Mouse (Mus musculus): ENCODE results near the gene Car1. TPM values are rescaled to one million over a fixed set of nuclear protein-coding genes. Genes with fewer than 3 reads are reported as not detected.
"Not testable (repeated sequence)": the region's sequence is repeated elsewhere in the genome, so short reads cannot be mapped to it uniquely, and the experiment has no call there.

Car1 gene
- total RNA-seq, 2 experiments from 2014 or later, result 1.2 TPM; not detected in 1

DNA sequence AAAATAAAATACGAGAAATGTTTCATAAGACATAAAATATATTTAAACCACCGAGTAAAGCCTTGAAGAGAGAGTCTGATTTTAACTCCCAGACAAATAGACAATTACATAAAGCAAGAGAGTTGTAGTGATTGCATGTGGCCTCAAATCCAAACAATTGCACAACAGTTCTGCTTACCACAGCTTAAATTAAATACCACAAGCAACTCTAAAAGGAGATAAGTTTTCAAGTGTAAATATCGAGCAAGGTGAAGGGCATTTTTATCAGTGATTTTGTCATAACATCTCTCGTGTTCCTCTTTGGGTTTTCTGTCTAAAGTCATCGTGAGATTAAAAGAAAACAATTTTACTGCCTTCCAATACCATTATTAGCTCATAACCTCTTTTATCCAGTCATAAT, 25.0 kb downstream of the Car1 start:
- DNase-seq, result not testable (repeated sequence)

DNA sequence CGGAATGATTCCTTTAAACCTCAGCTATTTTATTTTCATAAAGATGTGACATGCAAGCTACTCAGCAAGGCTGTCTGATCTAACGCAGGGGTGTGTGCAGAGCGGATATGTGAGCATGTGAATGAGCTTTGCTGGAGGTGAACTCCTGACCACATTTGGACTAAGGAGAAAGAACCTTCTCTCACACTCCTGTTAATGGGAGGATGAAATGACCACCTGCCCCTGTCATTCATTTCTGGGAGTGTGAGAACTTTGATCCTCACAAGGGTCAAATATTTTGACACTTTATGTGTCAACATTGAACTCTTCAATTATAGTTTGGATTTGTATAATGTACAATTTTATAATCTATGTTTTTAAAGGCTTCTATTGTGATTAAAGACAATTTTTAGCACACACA, 25.8 kb downstream of the Car1 start:
- not testable (repeated sequence) for DNase-seq

DNA sequence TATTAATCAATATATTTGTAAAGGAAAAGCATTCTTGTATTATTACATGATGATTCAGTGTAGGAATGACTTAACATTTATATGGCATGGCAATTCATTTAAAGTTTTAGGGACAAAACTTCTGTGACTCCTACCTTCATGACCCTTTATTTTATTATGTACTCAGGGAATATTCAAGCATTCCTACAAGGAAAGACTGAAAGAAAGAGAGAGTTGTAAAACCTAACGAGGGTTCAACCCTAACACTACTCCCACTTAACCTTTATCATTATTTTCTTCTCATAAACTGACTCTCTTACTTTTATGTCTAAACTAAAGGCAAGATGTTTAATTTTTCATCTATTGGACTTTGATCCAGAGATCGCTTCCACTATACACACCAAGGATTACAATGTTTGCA, 28.0 kb downstream of the Car1 start:
- DNase-seq, result no peak

DNA sequence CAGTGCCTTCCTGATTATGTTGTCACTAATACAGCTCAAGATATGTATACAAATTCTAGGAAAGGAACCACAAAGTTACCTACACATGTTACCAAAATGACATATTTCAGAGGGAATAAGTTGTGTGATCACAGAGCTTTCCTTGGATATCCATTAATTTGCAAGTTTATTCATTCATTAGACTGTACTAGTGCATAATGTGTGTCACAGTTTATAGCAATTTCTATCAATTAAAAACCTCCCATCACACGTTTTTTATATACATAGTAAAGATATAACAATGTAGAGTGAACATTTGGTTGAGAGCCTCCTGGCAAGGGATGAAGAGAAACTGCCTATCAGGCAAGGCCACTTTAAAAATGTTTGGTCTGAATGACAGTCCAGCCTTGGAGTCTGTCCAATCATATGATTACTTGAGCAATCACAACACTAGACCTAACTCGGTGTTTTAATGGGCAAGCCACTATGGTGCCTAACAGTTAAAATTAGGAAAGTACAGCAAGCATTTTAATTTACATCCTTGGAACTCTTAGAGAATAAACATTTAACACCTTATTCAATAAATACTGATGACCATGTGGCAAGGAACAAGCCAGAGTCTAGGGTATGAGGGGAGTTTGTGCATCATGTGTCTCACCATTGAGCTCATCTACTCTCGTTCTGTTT, 31.5 kb downstream of the Car1 start:
- DNase-seq, result not testable (repeated sequence)

DNA sequence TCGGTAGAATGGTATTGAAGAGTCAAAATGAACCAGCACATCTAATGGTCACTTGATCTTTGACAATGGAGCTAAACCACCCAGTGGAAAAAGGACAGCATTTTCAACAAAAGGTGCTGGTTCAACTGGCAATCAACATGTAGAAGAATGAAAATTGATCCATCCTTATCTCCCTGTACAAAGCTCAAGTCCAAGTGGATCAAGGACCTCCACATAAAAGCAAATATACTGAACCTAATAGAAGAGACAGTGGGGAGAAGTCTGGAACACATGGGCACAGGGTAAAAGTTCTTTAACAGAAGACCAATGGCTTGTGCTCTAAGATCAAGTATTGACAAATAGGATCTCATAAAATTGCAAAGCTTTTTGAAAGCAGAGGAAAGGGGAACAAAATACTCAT, 33.6 kb downstream of the Car1 start:
- not testable (repeated sequence) for DNase-seq

DNA sequence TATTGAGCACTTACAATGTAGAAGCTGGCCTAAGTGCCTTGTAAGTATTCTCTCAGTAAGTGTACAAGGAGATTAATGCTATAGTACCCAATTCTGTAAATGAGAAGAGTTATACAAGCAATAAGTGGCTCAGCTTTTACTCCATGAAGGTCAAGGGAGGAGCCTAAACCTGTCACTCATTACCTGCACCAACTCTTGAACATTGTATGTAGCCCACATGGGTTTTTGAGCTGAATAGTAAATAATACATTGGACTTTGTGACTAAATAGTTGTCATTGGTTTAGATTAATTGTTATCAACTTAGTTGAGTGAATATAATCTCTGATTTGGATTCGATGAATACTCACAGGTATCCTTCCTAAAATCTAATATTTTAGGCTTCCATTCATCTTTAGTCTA, 35.7 kb downstream of the Car1 start:
- not testable (repeated sequence) for DNase-seq

DNA sequence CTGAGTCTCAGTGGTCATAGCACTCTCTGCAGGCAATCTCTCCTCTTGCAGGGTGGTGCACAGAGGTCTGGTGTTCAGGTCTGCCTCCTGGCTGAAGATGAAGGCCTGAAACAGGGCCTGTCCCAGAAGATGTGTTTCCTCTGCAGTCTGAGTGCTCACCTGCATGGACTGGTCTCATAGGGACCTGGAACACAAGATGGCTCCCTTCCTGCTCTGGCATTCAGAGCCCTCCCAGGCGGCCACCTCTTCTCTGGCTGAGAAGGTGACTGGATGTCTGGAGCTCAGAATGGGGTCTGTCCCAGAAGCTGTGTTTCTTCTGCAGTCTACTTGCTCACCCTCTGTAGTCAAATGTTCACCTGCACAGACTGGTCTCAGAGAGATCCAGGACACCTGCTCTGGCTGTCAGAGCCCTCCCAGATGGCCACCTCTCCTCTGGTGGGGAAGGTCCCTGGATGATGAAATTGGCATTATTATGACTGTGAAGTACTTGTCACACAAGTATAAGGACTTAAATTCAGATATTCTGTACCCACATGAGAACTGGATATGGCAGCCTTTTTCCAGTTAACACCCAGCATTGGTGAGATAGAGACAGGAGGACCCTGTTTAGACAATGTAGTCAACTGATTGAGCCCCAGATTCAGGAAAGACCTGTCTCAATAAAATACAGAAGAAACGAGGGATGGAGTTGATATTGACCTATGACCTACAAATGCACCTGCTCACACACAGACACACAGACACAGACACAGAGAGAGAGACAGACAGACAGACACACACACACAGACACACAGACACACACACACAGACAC, 43.2 kb downstream of the Car1 start:
- DNase-seq, result no peak

DNA sequence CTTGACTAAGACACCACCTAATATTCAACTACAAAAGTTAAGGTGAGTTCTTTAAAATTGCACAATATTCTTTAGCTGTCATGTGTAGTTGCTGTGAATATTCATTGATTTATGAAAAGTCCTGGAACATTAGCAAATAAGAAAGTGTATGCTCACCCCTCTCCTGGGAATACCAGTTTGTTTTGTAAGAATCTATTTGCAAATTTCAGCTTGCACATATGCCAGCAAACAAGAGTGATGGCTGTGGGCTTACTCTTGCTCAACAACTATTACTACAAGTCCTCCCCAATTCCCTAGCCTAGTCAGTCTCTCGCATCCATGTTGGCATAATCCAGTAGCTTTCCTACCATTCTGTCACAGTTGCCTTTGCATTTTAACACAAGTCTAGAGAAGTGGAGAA, 52.5 kb downstream of the Car1 start:
- no peak for DNase-seq

DNA sequence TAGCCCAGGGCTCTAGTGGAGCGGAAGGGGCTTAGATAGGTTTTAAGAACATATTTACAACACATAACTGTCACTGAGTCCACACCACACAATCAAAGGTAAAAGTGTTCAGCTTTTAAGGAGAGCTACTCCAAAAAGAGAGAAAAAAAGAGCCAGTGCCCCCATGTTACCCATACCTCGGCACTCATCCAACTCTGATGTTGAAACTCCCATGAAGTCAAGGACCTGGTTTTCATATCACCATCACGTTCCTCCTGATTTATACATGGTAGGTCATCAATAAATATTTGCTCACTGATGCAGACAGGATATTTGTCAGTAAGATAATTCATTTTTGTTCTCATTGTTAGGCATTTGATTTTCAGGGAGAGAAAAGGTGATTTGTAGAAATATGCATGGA, 62.1 kb downstream of the Car1 start:
- DNase-seq, result no peak

DNA sequence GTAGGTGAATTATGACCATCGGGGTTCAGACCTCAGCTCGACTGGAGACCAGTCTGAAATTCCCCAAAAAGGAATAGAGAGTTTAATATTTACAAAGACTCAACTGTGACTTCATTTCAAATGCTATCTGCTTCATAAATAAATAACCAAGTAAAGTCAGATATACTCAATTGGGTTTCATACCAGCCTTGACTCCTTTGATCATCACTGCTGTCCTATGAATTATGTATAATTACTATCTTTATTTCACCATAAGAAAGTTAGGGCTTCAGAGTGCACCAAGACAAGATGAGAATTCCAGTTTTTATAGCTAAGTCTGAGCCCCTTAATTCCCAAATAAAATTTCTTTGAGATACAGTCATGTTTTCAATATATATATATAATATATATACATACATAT, 69.9 kb downstream of the Car1 start:
- DNase-seq, result no peak

DNA sequence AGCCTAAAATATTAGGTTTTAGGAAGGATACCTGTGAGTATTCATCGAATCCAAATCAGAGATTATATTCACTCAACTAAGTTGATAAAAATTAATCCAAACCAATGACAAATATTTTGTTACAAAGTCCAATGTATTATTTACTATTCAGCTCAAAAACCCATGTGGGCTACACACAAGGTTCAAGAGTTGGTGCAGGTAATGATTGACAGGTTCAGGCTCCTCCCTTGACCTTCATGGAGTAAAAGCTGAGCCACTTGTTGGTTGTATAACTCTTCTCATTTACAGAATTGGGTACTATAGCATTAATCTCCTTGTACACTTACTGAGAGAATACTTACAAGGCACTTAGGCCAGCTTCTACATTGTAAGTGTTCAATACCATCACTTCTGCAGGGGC, 80.7 kb downstream of the Car1 start:
- not testable (repeated sequence) for DNase-seq

DNA sequence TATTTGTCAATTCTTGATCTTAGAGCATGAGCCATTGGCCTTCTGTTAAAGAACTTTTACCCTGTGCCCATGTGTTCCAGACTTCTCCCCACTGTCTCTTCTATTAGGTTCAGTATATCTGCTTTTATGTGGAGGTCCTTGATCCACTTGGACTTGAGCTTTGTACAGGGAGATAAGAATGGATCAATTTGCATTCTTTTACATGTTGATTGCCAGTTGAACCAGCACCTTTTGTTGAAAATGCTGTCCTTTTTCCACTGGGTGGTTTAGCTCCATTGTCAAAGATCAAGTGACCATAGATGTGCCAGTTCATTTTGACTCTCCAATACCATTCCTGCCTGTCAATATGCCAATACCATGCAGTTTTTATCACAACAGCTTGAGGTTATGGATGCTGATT, 82.7 kb downstream of the Car1 start:
- DNase-seq, result not testable (repeated sequence)

Other genes with a start within 250 kb of the Car1 start
- gene 1810022K09Rik, start 197.1 kb downstream of the Car1 start, total RNA-seq (2021), result 10 to 100 TPM; 82.5 to 97.1 TPM
- gene Car13, start 166.6 kb downstream of the Car1 start, total RNA-seq (2021), result under 1 TPM; 0.52 to 0.79 TPM
- 1,000 to 10,000 TPM in 1 of 2 experiments, 100 to 1,000 TPM in 1; 801 to 1,165 TPM for gene Car3, start 55.1 kb upstream of the Car1 start, total RNA-seq (2021)
- 10 to 100 TPM in 1 of 2 experiments, 1 to 10 TPM in 1; 7.3 to 12.5 TPM for gene Car2, start 77.9 kb upstream of the Car1 start, total RNA-seq (2021)

Data from gastrocnemius, postnatal 10 days (tissue).